10 mouse cellular contexts compared by ENCODE assay signal in the genomic region with DNA sequence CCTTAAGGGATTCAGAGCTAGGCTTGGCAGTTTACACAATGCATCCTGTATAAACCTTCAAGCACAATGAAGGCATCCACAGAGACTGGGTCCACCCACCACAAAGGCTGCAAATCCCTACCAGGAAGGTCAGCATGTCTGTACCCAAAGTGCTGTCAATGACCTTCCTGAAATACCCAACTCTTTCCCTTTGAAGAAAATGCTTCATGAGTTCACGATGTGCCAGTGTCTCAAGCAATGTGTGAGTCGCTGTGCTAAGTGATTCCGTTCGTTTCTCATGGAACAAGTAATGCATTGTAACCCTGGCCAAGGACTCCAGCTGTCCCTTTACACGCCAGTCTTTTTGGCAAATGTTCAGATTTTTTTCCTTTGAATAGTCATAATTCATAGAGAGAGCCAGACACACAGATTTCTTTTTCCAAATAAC.
DNase-seq lines count a peak whose midpoint lies in the region; ATAC-seq and TF ChIP-seq lines count a peak whose summit lies in the region.
"Had no signal": no experiment of that assay in that cellular context is flagged by ENCODE, and none has a peak within 500 bp of the region (broad histone marks: within the 10 kb centered on the region; RNA-seq: fewer than 3 reads in every experiment).

No protein-coding gene starts in this region.

- H3K27me3 ChIP-seq in hindbrain, embryonic 13.5 days, result no peaks in the 10 kb centered on the region
- no peaks in the 10 kb centered on the region for H3K27me3 ChIP-seq in hindbrain, embryonic 12.5 days
- no peaks in the 10 kb centered on the region for H3K27me3 ChIP-seq in Patski
- no peaks in the 10 kb centered on the region for H3K27me3 ChIP-seq in intestine, embryonic 16.5 days (replicated peaks; ENCODE audit: control insufficient read depth, insufficient read depth, low read length)
- H3K27me3 ChIP-seq in midbrain, embryonic 15.5 days (replicated peaks), result no peaks in the 10 kb centered on the region
- H3K27me3 ChIP-seq: megakaryocyte, embryonic 14.5 days had no signal

- no peak overlapping the region for H3K9ac ChIP-seq in hindbrain, embryonic 13.5 days
- H3K9ac ChIP-seq in hindbrain, embryonic 12.5 days, result no peak overlapping the region
- no peak overlapping the region for H3K9ac ChIP-seq in intestine, embryonic 16.5 days (ENCODE audit: low read depth, low read length)
- H3K9ac ChIP-seq in midbrain, embryonic 15.5 days, result no peak overlapping the region

- no peaks in the 10 kb centered on the region for H3K36me3 ChIP-seq in hindbrain, embryonic 13.5 days
- H3K36me3 ChIP-seq in hindbrain, embryonic 12.5 days, result no peaks in the 10 kb centered on the region
- H3K36me3 ChIP-seq in intestine, embryonic 16.5 days (ENCODE audit: control insufficient read depth, insufficient read depth, low read length), result no peaks in the 10 kb centered on the region
- no peaks in the 10 kb centered on the region for H3K36me3 ChIP-seq in midbrain, embryonic 15.5 days (replicated peaks)
- H3K36me3 ChIP-seq: G1E had no signal

- no peak overlapping the region for H3K4me2 ChIP-seq in hindbrain, embryonic 13.5 days
- no peak overlapping the region for H3K4me2 ChIP-seq in hindbrain, embryonic 12.5 days (replicated peaks)
- H3K4me2 ChIP-seq in intestine, embryonic 16.5 days (ENCODE audit: low read depth, low read length), result no peak overlapping the region
- no peak overlapping the region for H3K4me2 ChIP-seq in midbrain, embryonic 15.5 days

- in situ Hi-C loops in Patski (cut with MboI; ENCODE audit: low pct_unique_long_range_greater_than_20kb), result no loop called here

- no peak for TF ChIP-seq CTCF in Patski (IDR thresholded peaks at IDR 0.05)

- no peaks in the 10 kb centered on the region for H3K4me1 ChIP-seq in hindbrain, embryonic 13.5 days (replicated peaks)
- H3K4me1 ChIP-seq in hindbrain, embryonic 12.5 days, result no peaks in the 10 kb centered on the region
- H3K4me1 ChIP-seq in intestine, embryonic 16.5 days (ENCODE audit: control insufficient read depth, insufficient read depth, low read length), result 0 out of 2 replicates have a peak, but pooled peaks cover 4% of the 10 kb centered on the region
- 0 out of 2 replicates have a peak, but pooled peaks cover 4% of the 10 kb centered on the region for H3K4me1 ChIP-seq in midbrain, embryonic 15.5 days
- H3K4me1 ChIP-seq: megakaryocyte, embryonic 14.5 days had no signal

- peak; percentile 44 for DNase-seq in Patski (ENCODE audit: low read depth, low spot score)
- DNase-seq in fibroblast of lung, adult 2 months (ENCODE audit: low read depth), result peak; percentile 65
- no peak for DNase-seq in B cell, adult 2 months
- DNase-seq in spleen, postnatal 14 days (ENCODE audit: low spot score in 2 of 2), result no peak

- POLR2A ChIA-PET in Patski (lab: Charles Lee), result no interaction called here

- WGBS in hindbrain, embryonic 13.5 days, result 55% methylated on average over 5 of the region's 5 CpGs
- WGBS in hindbrain, embryonic 12.5 days, result 58% methylated on average over 5 of the region's 5 CpGs
- WGBS in intestine, embryonic 16.5 days, result 44% methylated on average over 5 of the region's 5 CpGs
- WGBS in midbrain, embryonic 15.5 days, result 48% methylated on average over 5 of the region's 5 CpGs

- no peaks in the 10 kb centered on the region for H3K9me3 ChIP-seq in hindbrain, embryonic 13.5 days
- H3K9me3 ChIP-seq in hindbrain, embryonic 12.5 days (replicated peaks), result no peaks in the 10 kb centered on the region
- H3K9me3 ChIP-seq in intestine, embryonic 16.5 days (ENCODE audit: control insufficient read depth, low read length), result no peaks in the 10 kb centered on the region
- no peaks in the 10 kb centered on the region for H3K9me3 ChIP-seq in midbrain, embryonic 15.5 days
- H3K9me3 ChIP-seq: G1E; megakaryocyte, embryonic 14.5 days had no signal

- ATAC-seq in hindbrain, embryonic 13.5 days (ENCODE audit: low FRiP score), result peak; percentile 61
- no peak for ATAC-seq in hindbrain, embryonic 12.5 days (ENCODE audit: low FRiP score)
- ATAC-seq in Patski, result peak; percentile 67
- ATAC-seq in intestine, embryonic 16.5 days, result peak; percentile 63; the same call in 1 of the 2 replicates
- ATAC-seq in midbrain, embryonic 15.5 days (replicated peaks), result peak; percentile 81; the same call in 1 of the 2 replicates

- H3K27ac ChIP-seq in hindbrain, embryonic 13.5 days, result no peak overlapping the region
- H3K27ac ChIP-seq in hindbrain, embryonic 12.5 days, result no peak overlapping the region
- H3K27ac ChIP-seq in intestine, embryonic 16.5 days (ENCODE audit: low read length), result no peak overlapping the region; the same call in 1 of the 2 replicates
- H3K27ac ChIP-seq in midbrain, embryonic 15.5 days, result no peak overlapping the region

- CTCF ChIA-PET in Patski (lab: Charles Lee), result no interaction called here

- no peak overlapping the region for H3K4me3 ChIP-seq in hindbrain, embryonic 13.5 days
- no peak overlapping the region for H3K4me3 ChIP-seq in hindbrain, embryonic 12.5 days
- no peak overlapping the region for H3K4me3 ChIP-seq in intestine, embryonic 16.5 days (ENCODE audit: low read length)
- H3K4me3 ChIP-seq in midbrain, embryonic 15.5 days, result no peak overlapping the region
- H3K4me3 ChIP-seq: megakaryocyte, embryonic 14.5 days had no signal

Comparison
In these comparisons a context has a peak if more than half of its experiments do, and no peak if none do; other contexts are left out.
1. DNase-seq: peak in Patski (single experiment) and fibroblast of lung, adult 2 months (single experiment); none in B cell, adult 2 months (0 of 2) and spleen, postnatal 14 days (0 of 2).